Mouse (Mus musculus) thymus, postnatal 36 days (tissue): ENCODE measurements around the gene Fam92b.

ENCODE experiments used
- DNase-seq, 2 experiments: peaks; one replicate each; pipeline ENCODE4 v3.0.0; 2022; ENCODE audit warnings: mixed read lengths in 2 of 2

Fam92b gene

DNA sequence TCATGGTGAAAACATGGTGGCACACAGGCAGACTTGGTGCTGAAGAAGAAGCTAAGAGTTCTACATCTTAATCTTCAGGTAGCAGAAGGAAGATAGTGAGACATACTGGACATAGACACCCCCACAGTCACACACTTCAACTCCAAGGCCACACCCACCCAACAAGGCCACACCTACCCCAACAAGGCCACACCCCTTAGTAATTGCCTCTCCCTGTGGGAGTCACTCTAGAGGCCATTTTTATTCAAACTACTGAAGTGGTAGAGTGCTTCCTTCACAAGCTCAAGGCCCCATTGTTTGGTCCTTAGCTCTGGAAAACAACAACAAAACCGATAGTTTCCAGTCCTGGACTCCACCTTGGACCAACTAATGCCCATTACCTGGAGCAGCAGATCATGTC lies 31.2 kb downstream of the Fam92b start:
- no peak for DNase-seq

DNA sequence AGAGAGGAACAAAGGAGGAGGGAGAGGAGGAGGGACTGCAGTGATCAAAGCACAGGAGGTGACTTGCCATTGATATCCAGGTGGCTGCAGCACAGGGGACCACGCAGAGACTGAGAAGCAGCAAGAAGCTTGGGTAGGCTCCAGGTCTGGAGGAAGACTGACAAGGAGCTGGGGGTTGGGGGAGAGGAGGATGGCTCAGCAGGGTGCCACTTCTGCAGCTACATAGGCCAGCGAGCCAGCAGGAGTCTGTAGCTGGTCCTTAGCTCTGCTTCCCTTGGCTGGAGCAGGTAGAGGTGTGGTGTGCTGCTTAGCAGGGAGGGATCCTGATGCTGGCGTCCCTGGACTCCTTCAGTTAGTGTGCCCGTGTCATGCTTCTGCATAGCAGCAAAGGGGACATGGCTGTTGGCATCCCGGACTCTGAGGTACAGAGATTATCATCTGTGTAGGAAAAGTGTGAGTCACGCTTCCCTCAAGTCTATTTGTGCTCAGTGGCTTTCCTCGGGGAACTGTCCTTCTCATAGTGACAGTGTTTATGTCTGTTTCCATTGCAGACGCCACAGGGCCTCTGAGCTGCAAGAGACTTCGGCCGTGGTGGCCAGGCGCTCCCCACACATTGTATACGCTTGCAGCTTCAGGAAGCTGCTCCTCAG lies 32.5 kb downstream of the Fam92b start:
- DNase-seq, result no peak

DNA sequence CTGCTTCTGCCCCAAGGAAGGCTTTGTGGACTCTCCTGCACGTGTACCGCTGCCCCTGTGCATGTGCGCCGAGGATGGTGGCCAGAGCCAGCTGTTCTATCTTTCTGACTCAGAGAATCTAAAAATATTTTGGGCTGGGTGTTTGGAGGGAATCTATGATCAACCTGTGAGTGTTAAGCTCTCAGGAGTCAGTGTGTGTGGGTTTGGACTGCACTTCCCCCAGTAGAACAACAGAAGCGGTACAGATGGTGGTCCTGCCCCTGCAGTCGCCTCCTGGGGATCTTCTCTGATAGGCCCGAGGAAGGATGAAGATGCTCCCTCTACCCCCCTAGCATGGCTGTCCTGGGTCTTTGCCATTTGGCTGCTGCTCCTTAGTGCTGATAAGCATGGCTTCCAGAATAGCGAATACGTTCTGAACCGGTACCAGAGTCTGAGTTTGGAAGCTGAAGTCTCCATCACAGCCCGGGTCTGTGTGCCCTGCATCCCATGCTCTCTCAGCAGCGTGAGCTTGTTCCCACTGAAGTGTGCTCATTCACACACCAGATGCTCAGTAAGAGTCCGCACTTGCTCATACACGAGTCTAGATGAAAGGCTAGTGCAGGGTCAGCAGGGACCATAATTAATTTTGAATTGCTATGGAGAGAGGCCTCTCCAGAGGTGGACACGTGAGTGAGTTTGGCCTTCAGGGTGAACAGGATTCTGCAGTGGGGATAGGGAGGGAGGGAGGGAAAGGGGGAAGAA lies 33.2 kb downstream of the Fam92b start:
- DNase-seq, result no peak

DNA sequence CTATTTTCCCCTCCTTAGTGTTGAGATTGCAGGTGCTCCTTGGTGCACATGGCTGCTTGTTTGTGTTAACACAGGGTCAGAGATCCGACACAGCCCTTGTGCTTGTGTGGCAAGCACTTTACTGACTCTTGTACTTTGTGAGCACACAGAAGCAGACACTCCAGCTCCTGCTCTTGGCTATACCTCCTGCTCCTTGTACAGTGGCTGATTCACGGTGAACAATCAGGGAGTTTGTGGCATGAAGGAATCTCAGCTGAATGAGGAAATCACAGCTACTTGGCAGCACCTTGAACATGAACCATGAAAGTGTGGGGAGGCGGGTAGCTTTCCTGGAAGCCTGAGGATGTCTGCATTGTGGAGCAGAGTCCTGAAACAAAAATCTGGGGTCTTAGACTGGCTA lies 36.5 kb downstream of the Fam92b start:
- no peak for DNase-seq

DNA sequence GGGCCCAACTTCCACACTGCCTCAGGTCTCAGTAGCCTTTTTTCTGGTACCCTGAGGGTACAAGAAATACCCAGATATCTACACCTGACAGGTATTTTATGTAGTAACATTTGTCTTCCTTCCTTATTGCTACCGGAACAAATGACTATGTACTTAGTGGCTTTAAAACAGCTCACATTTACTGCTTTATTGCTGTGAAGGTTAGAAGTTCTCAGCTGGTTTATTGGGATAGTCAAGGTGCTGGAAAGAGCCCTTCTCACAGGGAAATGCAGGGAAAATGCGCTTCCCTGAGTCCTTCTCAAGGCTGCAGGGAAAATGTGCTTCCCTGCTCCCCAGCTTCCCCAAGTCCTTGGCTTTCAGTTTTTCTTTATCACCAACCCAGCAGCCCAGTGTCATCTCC lies 38.3 kb downstream of the Fam92b start:
- no peak for DNase-seq

DNA sequence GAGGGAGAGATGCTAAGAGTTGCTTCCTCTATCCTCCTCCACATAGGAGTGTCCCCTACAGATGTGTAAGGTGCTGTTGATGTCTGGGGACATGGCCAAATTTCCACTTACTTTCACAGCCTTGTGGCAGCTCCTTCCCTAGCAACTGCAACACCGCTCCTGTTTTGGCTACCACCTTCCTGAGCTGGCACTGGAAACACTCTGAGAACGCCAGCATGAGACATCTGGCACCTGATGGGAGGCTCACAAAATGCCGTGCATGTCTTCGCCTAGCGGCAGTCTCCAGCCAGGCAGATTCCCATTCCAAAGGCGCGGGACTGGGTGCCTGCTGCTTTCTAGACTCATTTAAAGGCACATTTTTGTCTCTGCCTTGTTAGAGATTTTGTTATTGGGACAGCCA lies 40.6 kb downstream of the Fam92b start:
- no peak for DNase-seq

DNA sequence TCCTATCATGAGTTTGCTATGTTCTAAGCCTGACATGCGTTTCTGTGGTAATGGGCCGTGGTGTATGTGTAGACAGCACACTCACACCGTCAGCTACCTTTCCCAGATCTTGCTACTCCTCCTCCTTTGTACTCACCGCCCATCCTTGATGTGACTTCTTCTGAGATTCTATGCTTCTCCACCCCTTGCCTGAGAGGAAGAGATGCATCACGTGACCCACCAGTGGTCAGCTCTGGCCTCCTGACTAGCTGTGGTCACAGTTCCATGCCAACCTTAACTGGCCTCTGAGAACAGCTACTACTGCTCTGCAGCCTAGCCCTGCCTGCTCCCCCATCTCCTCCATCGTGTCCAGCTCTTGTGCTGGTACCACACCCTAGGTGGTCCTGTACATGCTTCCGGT lies 41.6 kb downstream of the Fam92b start:
- DNase-seq, result no peak

DNA sequence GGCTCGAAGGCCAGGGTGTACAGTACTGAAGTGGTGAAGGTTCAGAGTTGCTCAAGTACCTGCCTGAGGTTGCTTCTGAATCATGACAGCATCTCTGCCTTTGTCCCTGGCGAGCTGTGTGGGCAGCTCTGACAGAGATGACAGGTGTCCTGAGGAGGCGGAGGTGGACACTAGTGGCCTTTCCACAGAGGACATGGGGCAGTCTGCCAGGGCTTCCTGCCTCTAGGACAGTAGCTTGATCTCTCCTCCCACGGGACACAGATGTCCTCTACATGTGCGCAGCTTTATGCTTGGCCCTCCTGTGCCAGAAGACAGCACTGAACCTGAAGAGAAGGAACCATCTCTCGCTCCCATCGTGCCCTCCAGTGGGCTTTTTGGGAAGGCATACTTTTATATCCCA lies 44.1 kb downstream of the Fam92b start:
- no peak for DNase-seq

DNA sequence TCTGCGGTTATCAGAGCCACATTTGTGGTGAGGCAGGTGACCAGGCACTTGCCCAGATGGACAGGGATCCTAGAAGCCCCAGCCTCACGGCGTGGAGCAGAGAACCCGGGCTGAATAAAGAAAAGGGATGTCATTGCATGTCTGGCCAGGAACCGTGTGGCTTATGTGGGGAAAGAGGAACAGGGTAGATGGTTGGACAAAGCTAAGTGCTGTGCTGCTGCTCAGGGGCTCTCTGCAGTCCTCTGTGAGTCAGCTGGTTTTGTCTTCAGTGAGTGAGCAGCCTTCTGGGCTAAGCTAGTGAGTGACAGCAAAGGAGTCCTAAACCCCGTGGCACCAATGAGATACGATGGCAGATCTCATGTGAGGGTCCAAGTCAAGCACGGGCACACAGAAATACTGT lies 46.1 kb downstream of the Fam92b start:
- no peak for DNase-seq

DNA sequence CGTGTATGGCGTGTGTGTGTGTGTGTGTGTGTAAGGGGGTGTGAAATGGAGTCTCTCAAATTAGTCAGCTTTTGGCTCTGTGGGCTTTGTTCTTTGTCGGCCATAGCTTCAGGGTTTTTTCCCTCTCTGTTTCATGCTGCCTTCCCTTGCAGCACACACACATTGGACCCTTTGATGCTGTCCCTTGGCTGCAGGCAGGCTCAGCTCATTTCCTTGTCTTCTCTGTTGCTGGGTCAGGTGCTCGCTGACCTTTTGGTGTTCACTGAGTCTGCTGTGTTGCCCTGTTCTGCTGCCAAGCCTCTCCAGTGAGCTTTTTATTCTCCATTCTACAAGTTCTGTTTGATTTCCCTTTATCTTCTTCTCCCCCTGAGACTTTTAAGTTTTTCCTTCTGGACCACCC lies 47.7 kb downstream of the Fam92b start:
- no peak for DNase-seq

DNA sequence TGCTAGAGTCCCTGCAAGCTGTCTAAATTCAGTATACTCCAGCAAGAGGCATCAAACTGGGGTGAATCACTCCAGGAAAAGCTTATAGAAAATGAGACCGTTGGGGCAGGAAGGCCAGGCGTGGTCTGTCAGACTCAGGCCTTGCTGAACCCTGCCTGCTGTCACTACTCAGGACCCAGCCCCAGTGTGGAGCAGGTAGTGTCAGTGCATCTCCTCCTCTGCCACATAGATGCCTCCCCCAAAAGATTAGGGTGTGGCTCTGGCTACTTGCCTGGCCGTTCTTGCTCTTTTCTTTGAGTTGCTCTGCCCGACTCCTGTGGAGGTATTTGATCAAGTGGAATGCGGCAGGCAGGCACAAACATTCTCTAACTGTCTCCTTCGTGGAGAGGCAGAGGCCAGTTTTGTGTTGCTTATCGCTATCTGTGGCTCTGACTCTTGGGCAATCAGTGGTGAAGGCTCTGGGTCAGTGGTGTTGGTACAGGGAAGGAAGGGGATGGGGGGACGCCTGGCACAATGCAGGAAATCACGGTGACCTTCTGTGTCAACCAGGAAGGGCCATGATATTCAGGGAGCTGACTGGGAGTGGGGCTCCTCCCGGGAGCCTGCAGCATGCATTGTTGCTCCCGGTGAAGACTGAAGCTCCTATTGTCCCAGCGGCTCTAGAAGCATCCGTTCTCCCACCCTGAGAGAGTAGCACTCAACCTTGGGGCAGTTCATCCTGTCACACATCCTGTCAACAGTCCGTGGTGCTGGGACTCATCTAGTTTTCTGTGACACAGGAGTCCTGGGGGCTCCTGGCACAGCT lies 50.7 kb downstream of the Fam92b start:
- DNase-seq, result no peak

DNA sequence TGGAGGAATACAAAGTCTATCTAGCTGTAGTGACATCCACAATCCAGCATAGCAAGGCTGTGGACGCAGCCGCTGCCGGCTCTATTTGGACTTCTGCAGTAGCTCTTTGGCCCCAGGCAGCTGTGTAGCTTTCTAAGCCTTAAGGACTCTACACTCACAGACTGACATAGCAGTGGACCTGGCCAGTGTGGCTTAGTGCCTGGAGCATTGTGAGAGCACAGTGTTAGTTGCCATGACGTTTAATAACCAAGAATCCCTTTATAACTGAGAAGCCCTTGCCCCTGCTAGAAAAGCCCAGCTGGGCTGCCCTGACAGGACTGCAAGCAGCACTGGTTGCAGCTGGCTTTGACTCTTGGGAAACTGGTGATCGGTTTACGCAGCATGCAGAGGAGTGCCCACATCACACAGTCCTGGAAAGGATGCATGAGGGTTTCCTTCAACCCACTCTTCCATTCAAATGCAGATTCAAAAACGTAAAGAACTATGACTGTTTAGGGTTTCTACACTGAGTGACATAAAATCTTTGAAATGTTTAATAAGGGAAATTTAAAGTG lies 52.4 kb downstream of the Fam92b start:
- no peak for DNase-seq

DNA sequence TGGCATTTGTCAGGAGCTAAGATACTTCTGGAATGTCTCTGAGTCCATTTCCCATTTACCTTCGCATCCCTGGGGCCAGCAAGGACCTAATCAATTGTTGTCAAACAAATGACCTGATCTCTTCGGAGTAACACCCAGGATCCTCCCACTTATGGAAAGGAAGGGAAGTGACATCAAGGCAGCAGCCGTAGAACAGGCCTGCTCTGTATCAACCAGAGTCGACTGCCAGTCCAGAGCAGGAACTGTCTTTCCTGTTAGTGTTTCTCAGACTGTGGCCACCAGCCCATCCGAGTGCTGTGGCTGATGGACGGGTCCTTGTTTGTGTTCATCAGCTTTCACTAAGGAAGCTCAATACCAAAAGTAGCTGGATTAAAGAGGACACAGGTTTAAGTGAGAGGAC lies 53.0 kb downstream of the Fam92b start:
- no peak for DNase-seq

DNA sequence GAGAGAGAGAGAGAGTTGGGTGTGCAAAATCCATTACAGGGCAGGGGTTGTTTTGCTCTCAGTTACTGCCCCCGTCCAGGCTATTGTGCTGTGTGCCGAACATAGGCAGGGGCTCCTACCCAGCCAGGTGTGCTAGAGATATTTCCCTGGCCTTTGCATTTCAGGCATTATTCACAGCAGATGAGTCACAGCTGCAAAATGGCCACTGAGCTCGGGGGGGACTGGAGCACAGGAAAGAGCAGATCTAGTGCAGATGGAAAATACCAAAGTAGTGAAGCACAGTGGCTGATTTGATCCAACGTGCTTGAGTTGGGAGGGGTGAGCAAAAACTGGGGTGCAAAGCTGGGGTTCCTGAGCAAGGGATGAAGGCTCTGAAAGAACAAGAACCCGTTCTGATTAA lies 56.3 kb downstream of the Fam92b start:
- DNase-seq, result no peak

DNA sequence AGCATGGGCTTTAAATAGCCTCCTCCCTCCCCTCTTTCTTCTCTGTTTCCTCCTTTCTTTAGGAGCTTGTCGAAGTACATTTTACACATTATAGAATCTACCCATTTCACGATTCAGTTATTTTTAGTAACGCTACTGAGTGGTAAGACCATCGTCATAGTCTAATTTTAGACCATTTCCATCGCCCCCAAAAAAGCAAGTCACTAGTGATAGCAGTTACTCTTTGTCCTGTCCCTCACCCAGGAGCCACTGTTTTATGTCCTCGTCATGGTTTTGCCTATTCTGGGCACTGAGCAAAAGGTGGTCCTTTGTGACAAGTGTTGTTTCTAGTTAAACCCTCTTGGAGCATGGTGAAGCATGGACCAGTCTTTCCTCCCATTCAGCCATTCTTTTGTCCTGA lies 57.3 kb downstream of the Fam92b start:
- no peak for DNase-seq

DNA sequence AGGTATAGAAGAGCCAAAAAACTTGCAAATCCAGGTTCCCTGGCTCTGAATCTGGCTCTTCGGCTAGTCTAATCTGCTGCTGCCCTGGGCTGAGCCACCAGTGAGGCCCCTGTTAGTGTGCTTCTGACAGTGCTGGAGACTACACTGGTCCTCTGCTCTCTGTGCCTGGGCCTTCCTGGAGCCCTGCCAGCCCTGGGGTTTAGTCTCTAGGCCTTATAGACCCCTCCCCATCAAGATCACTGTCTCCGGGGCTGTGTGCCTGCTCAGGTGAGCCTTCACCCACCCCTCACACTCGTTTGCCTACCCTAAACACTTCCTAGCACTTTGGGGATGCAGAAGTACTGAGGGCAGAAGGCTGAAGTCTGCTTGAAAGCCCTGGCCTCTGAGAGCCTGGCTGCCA lies 57.8 kb downstream of the Fam92b start:
- no peak for DNase-seq

DNA sequence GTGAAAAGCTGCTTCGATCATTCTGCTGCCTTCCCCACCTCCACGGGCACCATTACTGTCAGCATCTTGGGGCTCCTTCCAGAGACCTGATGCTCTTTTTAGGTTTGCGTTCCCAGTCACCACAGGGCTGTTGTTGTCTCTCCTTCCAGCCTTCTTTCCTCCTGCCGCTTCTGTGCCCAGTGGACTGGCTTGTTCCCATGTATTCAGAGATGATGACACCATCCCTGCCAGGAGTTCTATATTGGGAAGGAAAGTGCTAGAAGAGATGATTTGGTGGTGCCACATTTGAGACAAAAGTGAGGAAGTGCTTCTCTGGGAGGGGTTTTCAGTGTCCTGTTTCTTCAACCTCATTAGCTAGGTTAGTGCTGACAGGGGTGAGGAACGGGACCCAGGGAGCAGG lies 58.4 kb downstream of the Fam92b start:
- DNase-seq, result no peak

DNA sequence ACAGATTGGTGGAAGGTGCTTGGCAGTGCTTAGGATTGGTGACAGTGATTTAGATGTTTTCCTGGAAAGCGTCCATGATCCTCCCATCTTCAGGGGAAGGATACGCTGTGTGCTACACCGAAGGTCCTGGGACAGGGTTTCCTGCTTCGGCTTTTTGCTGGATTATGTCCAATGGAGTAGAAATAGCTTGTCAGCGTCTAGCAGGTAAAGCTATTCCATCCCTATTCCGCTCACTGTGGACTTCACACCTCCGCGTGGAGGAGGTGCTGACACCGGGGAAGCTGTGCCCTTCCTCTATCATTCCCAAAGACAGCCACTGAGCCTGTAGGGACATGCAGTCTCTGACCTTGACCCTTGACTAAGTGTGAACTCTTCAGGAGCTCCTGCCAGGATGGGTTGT lies 59.1 kb downstream of the Fam92b start:
- no peak for DNase-seq

DNA sequence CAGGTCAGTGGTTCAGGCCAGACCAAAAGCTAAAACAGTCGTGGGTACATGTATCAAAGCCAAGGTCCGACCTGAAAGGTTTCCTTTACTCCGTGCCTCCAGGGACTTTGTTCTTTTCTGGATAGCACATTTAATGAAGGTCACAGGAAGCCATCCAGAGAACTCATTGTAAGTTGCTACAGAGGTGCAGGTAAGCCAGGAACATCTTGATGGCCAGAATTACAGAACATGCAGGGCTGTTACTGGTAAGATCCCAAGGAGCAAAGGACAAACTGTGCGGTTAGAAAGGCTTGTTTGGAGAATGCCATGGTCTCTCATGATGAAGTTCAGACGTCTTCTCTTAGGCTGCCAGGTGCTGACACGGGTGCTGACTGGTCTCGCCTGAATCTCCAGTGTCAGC lies 60.7 kb downstream of the Fam92b start:
- no peak for DNase-seq
